Mouse (Mus musculus) forebrain, embryonic 15.5 days (tissue): ENCODE measurements around the gene St6galnac1. TPM values are rescaled to one million over a fixed set of nuclear protein-coding genes. Genes with fewer than 3 reads are reported as not detected.
"Not testable (repeated sequence)": the region's sequence is repeated elsewhere in the genome, so short reads cannot be mapped to it uniquely, and the experiment has no call there.

Experiments
- ATAC-seq: fragments of 200-750 bp; cut with Nextera tagmentation; replicated peaks from 2 replicates; pipeline ENCODE4 v1.8.0; 2017; ENCODE audit warnings: mild to moderate bottlenecking, moderate TSS enrichment, moderate library complexity
- H3K27ac ChIP-seq: fragments of 300-500 bp; sonication (generic); replicated peaks from 2 replicates; pipeline ENCODE4 v1.5.1; 2015; ENCODE audit warnings: mild to moderate bottlenecking, inconsistent platforms
- H3K27me3 ChIP-seq: fragments of 300-500 bp; sonication (generic); 2 replicates; pipeline ENCODE4 v1.6.1; 2015; ENCODE audit warnings: inconsistent platforms
- H3K36me3 ChIP-seq: fragments of 300-500 bp; sonication (generic); 2 replicates; pipeline ENCODE4 v1.6.1; 2015; ENCODE audit warnings: mild to moderate bottlenecking, inconsistent platforms
- H3K4me1 ChIP-seq: fragments of 300-500 bp; sonication (generic); 2 replicates; pipeline ENCODE4 v1.6.1; 2015; ENCODE audit warnings: inconsistent platforms
- H3K4me2 ChIP-seq: fragments of 300-500 bp; sonication (generic); replicated peaks from 2 replicates; pipeline ENCODE4 v1.6.1; 2015; ENCODE audit warnings: mild to moderate bottlenecking, inconsistent platforms
- H3K4me3 ChIP-seq: fragments of 300-500 bp; sonication (generic); 2 replicates; pipeline ENCODE4 v1.5.1; 2015; ENCODE audit warnings: mild to moderate bottlenecking, inconsistent platforms
- H3K9ac ChIP-seq: fragments of 300-500 bp; sonication (generic); replicated peaks from 2 replicates; pipeline ENCODE4 v1.6.1; 2015; ENCODE audit warnings: mild to moderate bottlenecking, inconsistent platforms
- H3K9me3 ChIP-seq: fragments of 300-500 bp; sonication (generic); 2 replicates; pipeline ENCODE4 v1.6.1; 2016; ENCODE audit warnings: inconsistent platforms
- WGBS: fragments of 180-500 bp; shearing (Covaris S2); methylation state at CpG from one replicate; pipeline ENCODE4 v1.1.7; 2015; ENCODE audit warnings: mixed read lengths; 5-methylcytosine and 5-hydroxymethylcytosine counted together
- polyA plus RNA-seq: library from polyadenylated mRNA; unstranded; fragments of >200 nt; fragmentation: Nextera tagmentation; extraction: Ambion mirVana; gene quantifications from 2 replicates; pipeline ENCODE4 v1.2.1, GENCODE M21; 2015

St6galnac1 gene
- polyA plus RNA-seq, 1 experiment from 2014 or later = not detected

GRCm38 (mm10) chr11:116749733-116750132 lies 25.6 kb downstream of the St6galnac1 start:
- no peak for ATAC-seq
- H3K36me3 ChIP-seq = no peaks in the 10 kb centered on the region
- WGBS = 87% methylated on average over 8 of the region's 8 CpGs
- no peaks in the 10 kb centered on the region for H3K9me3 ChIP-seq
- H3K27me3 ChIP-seq = no peaks in the 10 kb centered on the region
- H3K4me2 ChIP-seq = no peak overlapping the region
- H3K4me1 ChIP-seq = no peaks in the 10 kb centered on the region
- H3K4me3 ChIP-seq = no peak overlapping the region
- H3K9ac ChIP-seq = no peak overlapping the region
- H3K27ac ChIP-seq = no peak overlapping the region

GRCm38 (mm10) chr11:116748692-116749091 lies 26.6 kb downstream of the St6galnac1 start:
- WGBS = 77% methylated on average over 2 of the region's 2 CpGs
- not testable (repeated sequence) for H3K36me3 ChIP-seq, H3K4me2 ChIP-seq, H3K27me3 ChIP-seq, H3K4me1 ChIP-seq, H3K27ac ChIP-seq, ATAC-seq, H3K9me3 ChIP-seq, H3K9ac ChIP-seq, H3K4me3 ChIP-seq

GRCm38 (mm10) chr11:116746822-116747221 lies 28.5 kb downstream of the St6galnac1 start:
- H3K27ac ChIP-seq, H3K36me3 ChIP-seq, ATAC-seq, H3K4me3 ChIP-seq, H3K4me2 ChIP-seq, H3K9ac ChIP-seq, H3K4me1 ChIP-seq, H3K27me3 ChIP-seq, H3K9me3 ChIP-seq: not testable (repeated sequence)
- 94% methylated on average over 3 of the region's 3 CpGs for WGBS

GRCm38 (mm10) chr11:116745457-116745856 lies 29.9 kb downstream of the St6galnac1 start:
- H3K27me3 ChIP-seq, ATAC-seq, H3K4me3 ChIP-seq, H3K9ac ChIP-seq, H3K4me1 ChIP-seq, H3K9me3 ChIP-seq, H3K36me3 ChIP-seq, H3K27ac ChIP-seq, H3K4me2 ChIP-seq: not testable (repeated sequence)
- WGBS = 81% methylated on average over 2 of the region's 2 CpGs

GRCm38 (mm10) chr11:116738411-116738810 lies 36.9 kb downstream of the St6galnac1 start:
- Histone ChIP-seq H3K4me2 (no peak overlapping the region), H3K9me3 (no peaks in the 10 kb centered on the region), H3K27ac (no peak overlapping the region), H3K36me3 (no peaks in the 10 kb centered on the region), H3K27me3 (no peaks in the 10 kb centered on the region), H3K9ac (no peak overlapping the region), H3K4me1 (no peaks in the 10 kb centered on the region), H3K4me3 (no peak overlapping the region)
- ATAC-seq = no peak
- WGBS = 48% methylated on average over 11 of the region's 11 CpGs

- Histone ChIP-seq H3K4me3 (no peak overlapping the region), H3K36me3 (no peaks in the 10 kb centered on the region), H3K9me3 (no peaks in the 10 kb centered on the region), H3K4me1 (no peaks in the 10 kb centered on the region), H3K27ac (no peak overlapping the region), H3K9ac (no peak overlapping the region), H3K4me2 (no peak overlapping the region), H3K27me3 (no peaks in the 10 kb centered on the region)
- WGBS = 91% methylated on average over 4 of the region's 4 CpGs
- no peak for ATAC-seq
Measured at GRCm38 (mm10) chr11:116732536-116732935, 42.8 kb downstream of the St6galnac1 start.

- H3K27ac ChIP-seq, ATAC-seq, H3K9ac ChIP-seq, H3K27me3 ChIP-seq, H3K4me1 ChIP-seq, H3K4me3 ChIP-seq, H3K36me3 ChIP-seq, H3K9me3 ChIP-seq, H3K4me2 ChIP-seq: not testable (repeated sequence)
- 90% methylated on average over 6 of the region's 6 CpGs for WGBS
Measured at GRCm38 (mm10) chr11:116731060-116731580, 44.2 kb downstream of the St6galnac1 start.

GRCm38 (mm10) chr11:116729276-116730008 lies 45.9 kb downstream of the St6galnac1 start:
- 88% methylated on average over 9 of the region's 9 CpGs for WGBS
- no peak overlapping the region for H3K27ac ChIP-seq

GRCm38 (mm10) chr11:116726156-116726555 lies 49.2 kb downstream of the St6galnac1 start:
- Histone ChIP-seq H3K4me2 (no peak overlapping the region), H3K4me3 (no peak overlapping the region), H3K27me3 (no peaks in the 10 kb centered on the region), H3K9ac (no peak overlapping the region), H3K27ac (no peak overlapping the region), H3K9me3 (no peaks in the 10 kb centered on the region), H3K36me3 (no peaks in the 10 kb centered on the region), H3K4me1 (0 out of 2 replicates have a peak, but pooled peaks cover 7% of the 10 kb centered on the region)
- WGBS = 76% methylated on average over 3 of the region's 3 CpGs
- ATAC-seq = no peak

More at GRCm38 (mm10) chr11:116729276-116730008, 45.9 kb downstream of the St6galnac1 start:
- 0 out of 2 replicates have a peak, but pooled peaks cover 7% of the 10 kb centered on the region for H3K4me1 ChIP-seq
- no peak overlapping the region for H3K4me2 ChIP-seq
- H3K9ac ChIP-seq = no peak overlapping the region
- no peaks in the 10 kb centered on the region for H3K9me3 ChIP-seq
- no peaks in the 10 kb centered on the region for H3K27me3 ChIP-seq
- no peak overlapping the region for H3K4me3 ChIP-seq
- no peaks in the 10 kb centered on the region for H3K36me3 ChIP-seq
- no peak for ATAC-seq

- Histone ChIP-seq H3K27ac (no peak overlapping the region), H3K9me3 (no peaks in the 10 kb centered on the region), H3K27me3 (no peaks in the 10 kb centered on the region), H3K9ac (no peak overlapping the region), H3K36me3 (no peaks in the 10 kb centered on the region), H3K4me2 (peak overlapping the region; percentile 36), H3K4me1 (0 out of 2 replicates have a peak, but pooled peaks cover 7% of the 10 kb centered on the region), H3K4me3 (peak overlapping the region; percentile 2; the same call in 1 of the 2 replicates)
- 38% methylated on average over 27 of the region's 27 CpGs for WGBS
- ATAC-seq = peak; percentile 53
Measured at GRCm38 (mm10) chr11:116725031-116725948, 50.0 kb downstream of the St6galnac1 start.

- no peak overlapping the region for H3K4me3 ChIP-seq
- no peaks in the 10 kb centered on the region for H3K9me3 ChIP-seq
- H3K4me1 ChIP-seq = 0 out of 2 replicates have a peak, but pooled peaks cover 7% of the 10 kb centered on the region
- no peak for ATAC-seq
- H3K36me3 ChIP-seq = no peaks in the 10 kb centered on the region
- H3K4me2 ChIP-seq = no peak overlapping the region
- WGBS = 94% methylated on average over 5 of the region's 5 CpGs
- H3K27ac ChIP-seq = no peak overlapping the region
- H3K9ac ChIP-seq = no peak overlapping the region
- no peaks in the 10 kb centered on the region for H3K27me3 ChIP-seq
Measured at GRCm38 (mm10) chr11:116723064-116723463, 52.2 kb downstream of the St6galnac1 start.
